Mouse (Mus musculus) liver, embryonic 12.5 days (tissue): ENCODE measurements around the gene Astl. TPM values are rescaled to one million over a fixed set of nuclear protein-coding genes. Genes with fewer than 3 reads are reported as not detected.
"Not testable (repeated sequence)": the region's sequence is repeated elsewhere in the genome, so short reads cannot be mapped to it uniquely, and the experiment has no call there.

ENCODE experiments used
- ATAC-seq: fragments of 200-750 bp; cut with Nextera tagmentation; 2 replicates; pipeline ENCODE4 v1.8.0; 2017; ENCODE audit warnings: moderate number of reproducible peaks, mild to moderate bottlenecking, moderate library complexity
- H3K27ac ChIP-seq: fragments of 300-500 bp; sonication (generic); 2 replicates; pipeline ENCODE4 v1.5.1; 2016; ENCODE audit warnings: mild to moderate bottlenecking
- H3K27me3 ChIP-seq: fragments of 300-500 bp; sonication (generic); replicated peaks from 2 replicates; pipeline ENCODE4 v1.6.1; 2016; ENCODE audit warnings: mild to moderate bottlenecking, moderate library complexity
- H3K36me3 ChIP-seq: fragments of 300-500 bp; sonication (generic); 2 replicates; pipeline ENCODE4 v1.6.1; 2016; ENCODE audit warnings: mild to moderate bottlenecking, moderate library complexity
- H3K4me1 ChIP-seq: fragments of 300-500 bp; sonication (generic); 2 replicates; pipeline ENCODE4 v1.6.1; 2016
- H3K4me2 ChIP-seq: fragments of 300-500 bp; sonication (generic); 2 replicates; pipeline ENCODE4 v1.6.1; 2016; ENCODE audit warnings: mild to moderate bottlenecking, moderate library complexity
- H3K4me3 ChIP-seq: fragments of 300-500 bp; sonication (generic); 2 replicates; pipeline ENCODE4 v1.5.1; 2016; ENCODE audit warnings: mild to moderate bottlenecking, moderate library complexity
- H3K9ac ChIP-seq: fragments of 300-500 bp; sonication (generic); 2 replicates; pipeline ENCODE4 v1.6.1; 2016; ENCODE audit warnings: mild to moderate bottlenecking, moderate library complexity
- H3K9me3 ChIP-seq: fragments of 300-500 bp; sonication (generic); replicated peaks from 2 replicates; pipeline ENCODE4 v1.6.1; 2016; ENCODE audit warnings: mild to moderate bottlenecking, moderate library complexity
- WGBS: fragments of 180-500 bp; shearing (Covaris S2); methylation state at CpG from one replicate; pipeline ENCODE4 v1.1.7; 2016; ENCODE audit not compliant: insufficient replicate concordance; 5-methylcytosine and 5-hydroxymethylcytosine counted together
- polyA plus RNA-seq: library from polyadenylated mRNA; unstranded; fragments of >200 nt; fragmentation: Nextera tagmentation; extraction: Ambion mirVana; gene quantifications from 2 replicates; pipeline ENCODE4 v1.2.1, GENCODE M21; 2016

Astl gene
- polyA plus RNA-seq, result not detected in 2 replicates

- no peak for ATAC-seq
- Histone ChIP-seq H3K4me3 (peak within 1 kb of the TSS; percentile 63), H3K36me3 (no peaks in the 10 kb centered on the region), H3K9me3 (no peaks in the 10 kb centered on the region), H3K27me3 (peaks cover 52% of the 10 kb centered on the region), H3K9ac (no peak within 1 kb of the TSS), H3K4me1 (peaks cover 55% of the 10 kb centered on the region), H3K27ac (no peak within 1 kb of the TSS), H3K4me2 (peak within 1 kb of the TSS; percentile 89)
- WGBS, result 61% methylated on average over 4 of the region's 4 CpGs
Observed at GRCm38 (mm10) chr2:127338416-127338815, at the start of gene Astl. TSS of gene Astl (plus strand) at chr2:127338639.

GRCm38 (mm10) chr2:127292250-127292649 lies 46.2 kb upstream of the Astl start:
- WGBS, result 82% methylated on average over 4 of the region's 4 CpGs
- no peaks in the 10 kb centered on the region for H3K27me3 ChIP-seq
- no peak overlapping the region for H3K4me2 ChIP-seq
- no peaks in the 10 kb centered on the region for H3K9me3 ChIP-seq
- H3K4me3 ChIP-seq, result no peak overlapping the region
- no peaks in the 10 kb centered on the region for H3K4me1 ChIP-seq
- no peak overlapping the region for H3K27ac ChIP-seq
- no peak for ATAC-seq
- no peak overlapping the region for H3K9ac ChIP-seq
- peaks cover 93% of the 10 kb centered on the region for H3K36me3 ChIP-seq

- ATAC-seq, result no peak
- no peak overlapping the region for H3K4me3 ChIP-seq
- H3K4me2 ChIP-seq, result no peak overlapping the region
- H3K9ac ChIP-seq, result no peak overlapping the region
- H3K27me3 ChIP-seq, result no peaks in the 10 kb centered on the region
- H3K4me1 ChIP-seq, result no peaks in the 10 kb centered on the region
- 84% methylated on average over 7 of the region's 7 CpGs for WGBS
- no peak overlapping the region for H3K27ac ChIP-seq
- H3K36me3 ChIP-seq, result peaks cover 98% of the 10 kb centered on the region
- H3K9me3 ChIP-seq, result no peaks in the 10 kb centered on the region
Observed at GRCm38 (mm10) chr2:127297001-127297805, 41.2 kb upstream of the Astl start.

GRCm38 (mm10) chr2:127298056-127298455 lies 40.4 kb upstream of the Astl start:
- H3K27me3 ChIP-seq, result no peaks in the 10 kb centered on the region
- WGBS, result 90% methylated on average over 1 of the region's 1 CpGs
- H3K4me3 ChIP-seq, result no peak overlapping the region
- H3K9me3 ChIP-seq, result no peaks in the 10 kb centered on the region
- no peak for ATAC-seq
- H3K4me1 ChIP-seq, result no peaks in the 10 kb centered on the region
- H3K4me2 ChIP-seq, result no peak overlapping the region
- peaks cover 90% of the 10 kb centered on the region for H3K36me3 ChIP-seq
- H3K9ac ChIP-seq, result no peak overlapping the region
- H3K27ac ChIP-seq, result no peak overlapping the region

GRCm38 (mm10) chr2:127300701-127301100 lies 37.7 kb upstream of the Astl start:
- WGBS, result 79% methylated on average over 3 of the region's 3 CpGs
- Histone ChIP-seq H3K27me3 (no peaks in the 10 kb centered on the region), H3K9ac (no peak overlapping the region), H3K4me3 (no peak overlapping the region), H3K36me3 (peaks cover 63% of the 10 kb centered on the region), H3K9me3 (no peaks in the 10 kb centered on the region), H3K4me1 (no peaks in the 10 kb centered on the region), H3K27ac (no peak overlapping the region), H3K4me2 (no peak overlapping the region)
- ATAC-seq, result no peak

- H3K9ac ChIP-seq, result no peak overlapping the region
- no peak overlapping the region for H3K4me3 ChIP-seq
- H3K27me3 ChIP-seq, result no peaks in the 10 kb centered on the region
- no peak for ATAC-seq
- no peaks in the 10 kb centered on the region for H3K9me3 ChIP-seq
- no peaks in the 10 kb centered on the region for H3K4me1 ChIP-seq
- no peak overlapping the region for H3K4me2 ChIP-seq
- peaks cover 51% of the 10 kb centered on the region for H3K36me3 ChIP-seq
- H3K27ac ChIP-seq, result no peak overlapping the region
- WGBS, result 79% methylated on average over 3 of the region's 3 CpGs
Observed at GRCm38 (mm10) chr2:127301883-127302282, 36.6 kb upstream of the Astl start.

DNA sequence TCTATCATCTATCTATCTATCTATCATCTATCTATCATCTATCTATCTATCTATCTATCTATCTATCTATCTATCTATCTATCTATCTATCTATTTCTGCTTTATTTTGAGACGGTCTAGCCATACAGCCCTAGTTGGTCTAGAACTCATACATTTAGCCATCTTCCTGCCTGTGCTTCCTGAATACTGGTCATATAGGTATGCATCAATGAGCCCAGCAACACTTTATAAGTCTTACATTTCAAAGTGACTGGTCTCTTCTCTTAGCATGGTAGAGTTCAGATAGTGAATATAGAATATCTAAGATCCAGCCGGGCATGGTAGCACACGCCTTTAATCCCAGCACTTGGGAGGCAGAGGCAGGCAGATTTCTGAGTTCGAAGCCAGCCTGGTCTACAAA lies 34.2 kb upstream of the Astl start:
- WGBS, result 75% methylated on average over 4 of the region's 4 CpGs
- not testable (repeated sequence) for H3K4me2 ChIP-seq

GRCm38 (mm10) chr2:127304609-127305210 lies 33.7 kb upstream of the Astl start:
- no peak for ATAC-seq
- no peak overlapping the region for H3K4me3 ChIP-seq
- 80% methylated on average over 3 of the region's 3 CpGs for WGBS

More for the DNA sequence above, 34.2 kb upstream of the Astl start:
- not testable (repeated sequence) for H3K4me1 ChIP-seq, H3K4me3 ChIP-seq, H3K9ac ChIP-seq, H3K27ac ChIP-seq, H3K9me3 ChIP-seq, H3K27me3 ChIP-seq, ATAC-seq
- peaks cover 28% of the 10 kb centered on the region for H3K36me3 ChIP-seq

DNA sequence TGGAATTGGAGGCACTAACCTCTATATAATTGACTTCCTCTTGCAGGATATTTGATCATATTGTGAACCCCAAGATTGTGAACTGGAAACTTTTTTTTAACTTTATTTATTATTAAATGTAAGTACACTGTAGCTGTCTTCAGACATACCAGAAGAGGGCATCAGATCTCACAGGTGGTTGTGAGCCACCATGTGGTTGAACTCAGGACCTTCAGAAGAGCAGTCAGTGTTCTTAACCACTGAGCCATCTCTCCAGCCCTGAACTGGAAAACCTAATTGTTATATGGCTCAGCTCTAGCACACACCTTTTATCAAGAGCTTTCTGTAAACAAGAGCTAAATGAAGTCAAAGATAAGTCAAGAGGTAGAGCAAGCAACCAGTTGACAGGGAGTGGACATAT lies 32.3 kb upstream of the Astl start:
- Histone ChIP-seq H3K36me3 (peaks cover 10% of the 10 kb centered on the region; the same call in 1 of the 2 replicates), H3K4me3 (no peak overlapping the region), H3K9ac (no peak overlapping the region), H3K4me1 (0 out of 2 replicates have a peak, but pooled peaks cover 6% of the 10 kb centered on the region), H3K4me2 (no peak overlapping the region), H3K27me3 (no peaks in the 10 kb centered on the region), H3K9me3 (no peaks in the 10 kb centered on the region), H3K27ac (no peak overlapping the region)
- no peak for ATAC-seq

More at GRCm38 (mm10) chr2:127304609-127305210, 33.7 kb upstream of the Astl start:
- Histone ChIP-seq H3K27me3 (no peaks in the 10 kb centered on the region), H3K9me3 (no peaks in the 10 kb centered on the region), H3K4me2 (no peak overlapping the region), H3K9ac (no peak overlapping the region), H3K27ac (no peak overlapping the region; the same call in 1 of the 2 replicates), H3K4me1 (0 out of 2 replicates have a peak, but pooled peaks cover 6% of the 10 kb centered on the region), H3K36me3 (peaks cover 23% of the 10 kb centered on the region)

GRCm38 (mm10) chr2:127307179-127307578 lies 31.3 kb upstream of the Astl start:
- WGBS, result 28% methylated on average over 3 of the region's 3 CpGs
- no peak overlapping the region for H3K4me3 ChIP-seq
- no peak overlapping the region for H3K27ac ChIP-seq
- no peaks in the 10 kb centered on the region for H3K36me3 ChIP-seq
- H3K9ac ChIP-seq, result no peak overlapping the region
- H3K9me3 ChIP-seq, result no peaks in the 10 kb centered on the region
- 0 out of 2 replicates have a peak, but pooled peaks cover 6% of the 10 kb centered on the region for H3K4me1 ChIP-seq
- no peaks in the 10 kb centered on the region for H3K27me3 ChIP-seq
- no peak for ATAC-seq
- no peak overlapping the region for H3K4me2 ChIP-seq

GRCm38 (mm10) chr2:127308660-127309059 lies 29.8 kb upstream of the Astl start:
- Histone ChIP-seq H3K9ac (no peak overlapping the region), H3K4me1 (0 out of 2 replicates have a peak, but pooled peaks cover 6% of the 10 kb centered on the region), H3K4me2 (no peak overlapping the region), H3K36me3 (no peaks in the 10 kb centered on the region), H3K4me3 (no peak overlapping the region), H3K27me3 (no peaks in the 10 kb centered on the region), H3K9me3 (no peaks in the 10 kb centered on the region), H3K27ac (no peak overlapping the region)
- WGBS, result 80% methylated on average over 2 of the region's 2 CpGs
- no peak for ATAC-seq

- Histone ChIP-seq H3K27ac (no peak overlapping the region), H3K9me3 (no peaks in the 10 kb centered on the region), H3K27me3 (no peaks in the 10 kb centered on the region), H3K4me3 (no peak overlapping the region), H3K4me1 (peaks cover 16% of the 10 kb centered on the region), H3K9ac (no peak overlapping the region), H3K36me3 (no peaks in the 10 kb centered on the region), H3K4me2 (no peak overlapping the region)
- ATAC-seq, result no peak
- 25% methylated on average over 2 of the region's 2 CpGs for WGBS
Observed at GRCm38 (mm10) chr2:127310246-127310645, 28.2 kb upstream of the Astl start.
